In genomic region chr15:8632361-8632760, GRCm38 (mm10) we compare ENCODE assay signal across 13 mouse cellular contexts.
DNase-seq lines count a peak whose midpoint lies in the region; ATAC-seq and TF ChIP-seq lines count a peak whose summit lies in the region.
"Had no signal": no experiment of that assay in that cellular context is flagged by ENCODE, and none has a peak within 500 bp of the region (broad histone marks: within the 10 kb centered on the region; RNA-seq: fewer than 3 reads in every experiment).

No protein-coding gene starts in this region.

- H3K4me1 ChIP-seq in forebrain, embryonic 14.5 days (ENCODE audit: control insufficient read depth, insufficient read depth, low read length) = peaks cover 3% of the 10 kb centered on the region; the same call in 1 of the 2 replicates
- peaks cover 24% of the 10 kb centered on the region for H3K4me1 ChIP-seq in limb, embryonic 12.5 days (replicated peaks)

- H3K4me2 ChIP-seq in forebrain, embryonic 14.5 days (ENCODE audit: low read length) = no peak overlapping the region
- H3K4me2 ChIP-seq in limb, embryonic 12.5 days = no peak overlapping the region
- H3K4me2 ChIP-seq: embryonic facial prominence, embryonic 15.5 days; liver, embryonic 12.5 days had no signal

- no peak overlapping the region for H3K4me3 ChIP-seq in layer of hippocampus, adult 2 months
- H3K4me3 ChIP-seq in forebrain, embryonic 14.5 days (ENCODE audit: low read depth, low read length) = no peak overlapping the region
- no peak overlapping the region for H3K4me3 ChIP-seq in limb, embryonic 12.5 days (replicated peaks)
- H3K4me3 ChIP-seq: embryonic facial prominence, embryonic 15.5 days; liver, embryonic 12.5 days; megakaryocyte, embryonic 14.5 days had no signal

- peak; percentile 19; the same call in 1 of the 2 replicates for ATAC-seq in forebrain, embryonic 14.5 days
- ATAC-seq in limb, embryonic 12.5 days (ENCODE audit: insufficient number of reproducible peaks, insufficient read depth, low FRiP score, low TSS enrichment, low read depth) = peak; percentile 56
- no peak for ATAC-seq in cerebellum, adult (ENCODE audit: insufficient number of reproducible peaks, low FRiP score, low TSS enrichment)
- ATAC-seq: CD4-positive, CD25-positive, alpha-beta regulatory T cell, adult 4 months; liver, embryonic 12.5 days had no signal

- no peaks in the 10 kb centered on the region for H3K36me3 ChIP-seq in forebrain, embryonic 14.5 days (ENCODE audit: control insufficient read depth, insufficient read depth, low read length)
- H3K36me3 ChIP-seq in limb, embryonic 12.5 days = 0 out of 2 replicates have a peak, but pooled peaks cover 5% of the 10 kb centered on the region
- H3K36me3 ChIP-seq: liver, embryonic 12.5 days had no signal

- H3K27me3 ChIP-seq in forebrain, embryonic 14.5 days (replicated peaks; ENCODE audit: control insufficient read depth, insufficient read depth, low read length) = no peaks in the 10 kb centered on the region
- peaks cover 8% of the 10 kb centered on the region; the same call in 1 of the 2 replicates for H3K27me3 ChIP-seq in limb, embryonic 12.5 days
- H3K27me3 ChIP-seq: embryonic facial prominence, embryonic 15.5 days had no signal

- no peak for DNase-seq in layer of hippocampus, adult 2 months (ENCODE audit: low spot score in 2 of 2)
- DNase-seq in layer of hippocampus, postnatal 10 days (ENCODE audit: low spot score in 2 of 2) = no peak
- DNase-seq in forebrain, embryonic 14.5 days (ENCODE audit: low spot score) = peak; percentile 59
- peak; percentile 97 for DNase-seq in retina, postnatal 1 day
- DNase-seq in right cerebral cortex, postnatal 36 days (ENCODE audit: low spot score in 2 of 2) = no peak
- no peak for DNase-seq in kidney, postnatal 25 days
- DNase-seq: right cerebral cortex, postnatal 14 days had no signal

- no peaks in the 10 kb centered on the region for H3K9me3 ChIP-seq in forebrain, embryonic 14.5 days (replicated peaks; ENCODE audit: control insufficient read depth, low read length)
- H3K9me3 ChIP-seq in limb, embryonic 12.5 days = no peaks in the 10 kb centered on the region
- H3K9me3 ChIP-seq: embryonic facial prominence, embryonic 15.5 days; liver, embryonic 12.5 days; megakaryocyte, embryonic 14.5 days had no signal

- H3K27ac ChIP-seq in layer of hippocampus, adult 2 months = 0 out of 2 replicates have a peak overlapping the region, but pooled peaks have one; percentile 18
- H3K27ac ChIP-seq in forebrain, embryonic 14.5 days (ENCODE audit: low read depth, low read length) = no peak overlapping the region
- H3K27ac ChIP-seq in limb, embryonic 12.5 days = peak overlapping the region; percentile 41; the same call in 1 of the 2 replicates
- H3K27ac ChIP-seq: embryonic facial prominence, embryonic 15.5 days; liver, embryonic 12.5 days had no signal

- no peak for TF ChIP-seq CTCF in layer of hippocampus, adult 2 months (conservative IDR thresholded peaks at IDR 0.05)

- WGBS in forebrain, embryonic 14.5 days = 5% methylated on average over 10 of the region's 10 CpGs
- 45% methylated on average over 10 of the region's 10 CpGs for WGBS in limb, embryonic 12.5 days

- H3K9ac ChIP-seq in forebrain, embryonic 14.5 days (ENCODE audit: low read length) = no peak overlapping the region
- H3K9ac ChIP-seq in limb, embryonic 12.5 days (replicated peaks) = no peak overlapping the region
- H3K9ac ChIP-seq: embryonic facial prominence, embryonic 15.5 days; liver, embryonic 12.5 days had no signal

Comparison
In these comparisons a context has a peak if more than half of its experiments do, and no peak if none do; other contexts are left out.
1. DNase-seq: peak in forebrain, embryonic 14.5 days (single experiment) and retina, postnatal 1 day (single experiment); none in layer of hippocampus, adult 2 months (0 of 2), layer of hippocampus, postnatal 10 days (0 of 2), right cerebral cortex, postnatal 36 days (0 of 2) and kidney, postnatal 25 days (0 of 2).